Mouse (Mus musculus) hindbrain, embryonic 13.5 days (tissue): ENCODE data around the gene Cd320. TPM values are rescaled to one million over a fixed set of nuclear protein-coding genes. Genes with fewer than 3 reads are reported as not detected.
"Not testable (repeated sequence)": the region's sequence is repeated elsewhere in the genome, so short reads cannot be mapped to it uniquely, and the experiment has no call there.

Experiments used
- ATAC-seq: fragments of 200-750 bp; cut with Nextera tagmentation; 2 replicates; pipeline ENCODE4 v1.8.0; 2017; ENCODE audit warnings: moderate TSS enrichment; ENCODE audit not compliant: low FRiP score
- H3K27ac ChIP-seq: fragments of 300-500 bp; sonication (generic); 2 replicates; pipeline ENCODE4 v1.5.1; 2015; ENCODE audit warnings: inconsistent platforms, mild to moderate bottlenecking, moderate library complexity
- H3K27me3 ChIP-seq: fragments of 300-500 bp; sonication (generic); 2 replicates; pipeline ENCODE4 v1.6.1; 2015; ENCODE audit warnings: mild to moderate bottlenecking, inconsistent platforms
- H3K36me3 ChIP-seq: fragments of 300-500 bp; sonication (generic); 2 replicates; pipeline ENCODE4 v1.6.1; 2015; ENCODE audit warnings: mild to moderate bottlenecking, inconsistent platforms
- H3K4me1 ChIP-seq: fragments of 300-500 bp; sonication (generic); replicated peaks from 2 replicates; pipeline ENCODE4 v1.6.1; 2015; ENCODE audit warnings: inconsistent platforms
- H3K4me2 ChIP-seq: fragments of 300-500 bp; sonication (generic); 2 replicates; pipeline ENCODE4 v1.6.1; 2015; ENCODE audit warnings: inconsistent platforms, mild to moderate bottlenecking, moderate library complexity
- H3K4me3 ChIP-seq: fragments of 300-500 bp; sonication (generic); 2 replicates; pipeline ENCODE4 v1.5.1; 2015; ENCODE audit warnings: mild to moderate bottlenecking, inconsistent platforms
- H3K9ac ChIP-seq: fragments of 300-500 bp; sonication (generic); 2 replicates; pipeline ENCODE4 v1.6.1; 2015; ENCODE audit warnings: mild to moderate bottlenecking, inconsistent platforms
- H3K9me3 ChIP-seq: fragments of 300-500 bp; sonication (generic); 2 replicates; pipeline ENCODE4 v1.6.1; 2016; ENCODE audit warnings: inconsistent platforms
- WGBS: fragments of 180-500 bp; shearing (Covaris S2); methylation state at CpG from one replicate; pipeline ENCODE4 v1.1.7; 2015; 5-methylcytosine and 5-hydroxymethylcytosine counted together
- polyA plus RNA-seq: library from polyadenylated mRNA; unstranded; fragments of >200 nt; fragmentation: Nextera tagmentation; extraction: Ambion mirVana; gene quantifications from 2 replicates; pipeline ENCODE4 v1.2.1, GENCODE M21; 2015

Cd320 gene
- polyA plus RNA-seq, 1 experiment from 2014 or later = 60.3 TPM

- WGBS = 93% methylated on average over 10 of the region's 10 CpGs
- peaks cover 56% of the 10 kb centered on the region for H3K36me3 ChIP-seq
Observed at GRCm38 (mm10) chr17:33829561-33829960, 13.3 kb upstream of the Cd320 start.

GRCm38 (mm10) chr17:33844196-33844595 is 1.3 kb downstream of the Cd320 start:
- H3K4me2 ChIP-seq = peak overlapping the region; percentile 93
- no peak for ATAC-seq
- H3K4me1 ChIP-seq = peaks cover 19% of the 10 kb centered on the region
- H3K9me3 ChIP-seq = no peaks in the 10 kb centered on the region
- H3K27me3 ChIP-seq = no peaks in the 10 kb centered on the region
- H3K27ac ChIP-seq = no peak overlapping the region
- H3K4me3 ChIP-seq = peak overlapping the region; percentile 76
- peaks cover 33% of the 10 kb centered on the region for H3K36me3 ChIP-seq
- H3K9ac ChIP-seq = peak overlapping the region; percentile 84
- WGBS = 88% methylated on average over 1 of the region's 1 CpGs

More at GRCm38 (mm10) chr17:33829561-33829960, 13.3 kb upstream of the Cd320 start:
- no peak overlapping the region for H3K9ac ChIP-seq
- H3K4me2 ChIP-seq = no peak overlapping the region
- no peak overlapping the region for H3K4me3 ChIP-seq
- no peaks in the 10 kb centered on the region for H3K9me3 ChIP-seq
- no peak for ATAC-seq
- H3K4me1 ChIP-seq = peaks cover 27% of the 10 kb centered on the region
- H3K27ac ChIP-seq = no peak overlapping the region
- H3K27me3 ChIP-seq = no peaks in the 10 kb centered on the region

- ATAC-seq = no peak
- Histone ChIP-seq H3K27me3 (no peaks in the 10 kb centered on the region), H3K4me2 (no peak overlapping the region), H3K36me3 (peaks cover 35% of the 10 kb centered on the region), H3K4me1 (peaks cover 19% of the 10 kb centered on the region), H3K9ac (no peak overlapping the region), H3K9me3 (no peaks in the 10 kb centered on the region), H3K27ac (no peak overlapping the region), H3K4me3 (no peak overlapping the region)
- WGBS = 89% methylated on average over 8 of the region's 8 CpGs
Observed at GRCm38 (mm10) chr17:33848139-33848538, 5.2 kb downstream of the Cd320 start.

GRCm38 (mm10) chr17:33851331-33851730 is 8.4 kb downstream of the Cd320 start:
- Histone ChIP-seq H3K36me3 (peaks cover 31% of the 10 kb centered on the region), H3K4me1 (no peaks in the 10 kb centered on the region), H3K9me3 (no peaks in the 10 kb centered on the region), H3K4me2 (no peak overlapping the region), H3K27me3 (no peaks in the 10 kb centered on the region), H3K4me3 (no peak overlapping the region), H3K9ac (no peak overlapping the region), H3K27ac (no peak overlapping the region)
- 78% methylated on average over 1 of the region's 1 CpGs for WGBS
- ATAC-seq = no peak

- Histone ChIP-seq H3K27ac (no peak overlapping the region), H3K4me2 (no peak overlapping the region), H3K4me3 (no peak overlapping the region), H3K9ac (no peak overlapping the region), H3K9me3 (no peaks in the 10 kb centered on the region), H3K4me1 (no peaks in the 10 kb centered on the region), H3K27me3 (no peaks in the 10 kb centered on the region), H3K36me3 (no peaks in the 10 kb centered on the region; the same call in 1 of the 2 replicates)
- no peak for ATAC-seq
- 63% methylated on average over 4 of the region's 4 CpGs for WGBS
Observed at GRCm38 (mm10) chr17:33857816-33858215, 14.9 kb downstream of the Cd320 start.

GRCm38 (mm10) chr17:33865330-33866030 is 22.6 kb downstream of the Cd320 start:
- no peaks in the 10 kb centered on the region for H3K4me1 ChIP-seq
- no peaks in the 10 kb centered on the region for H3K9me3 ChIP-seq
- WGBS = 37% methylated on average over 9 of the region's 9 CpGs

GRCm38 (mm10) chr17:33873537-33873936 is 30.6 kb downstream of the Cd320 start, which contains the start of gene Gm7029:
Gene Gm7029, plus strand, starts transcription at chr17:33873837.
- WGBS = 88% methylated on average over 4 of the region's 12 CpGs
- H3K4me1 ChIP-seq, H3K27ac ChIP-seq, H3K9ac ChIP-seq, H3K4me2 ChIP-seq, H3K36me3 ChIP-seq, ATAC-seq, H3K9me3 ChIP-seq, H3K27me3 ChIP-seq, H3K4me3 ChIP-seq: not testable (repeated sequence)

More at GRCm38 (mm10) chr17:33865330-33866030, 22.6 kb downstream of the Cd320 start:
- no peak overlapping the region for H3K4me3 ChIP-seq
- no peak overlapping the region for H3K9ac ChIP-seq
- H3K27me3 ChIP-seq = no peaks in the 10 kb centered on the region
- no peak overlapping the region for H3K4me2 ChIP-seq
- H3K27ac ChIP-seq = no peak overlapping the region
- ATAC-seq = no peak
- no peaks in the 10 kb centered on the region for H3K36me3 ChIP-seq

- Histone ChIP-seq H3K4me2 (no peak overlapping the region), H3K4me3 (no peak overlapping the region), H3K4me1 (no peaks in the 10 kb centered on the region), H3K9me3 (no peaks in the 10 kb centered on the region), H3K36me3 (no peaks in the 10 kb centered on the region), H3K27ac (no peak overlapping the region), H3K9ac (no peak overlapping the region), H3K27me3 (no peaks in the 10 kb centered on the region)
- ATAC-seq = no peak
- 88% methylated on average over 9 of the region's 11 CpGs for WGBS
Observed at GRCm38 (mm10) chr17:33874411-33874810, 31.5 kb downstream of the Cd320 start.

GRCm38 (mm10) chr17:33875797-33876196 is 32.9 kb downstream of the Cd320 start:
- not testable (repeated sequence) for ATAC-seq, H3K36me3 ChIP-seq, H3K27me3 ChIP-seq, H3K4me2 ChIP-seq, H3K4me1 ChIP-seq, H3K4me3 ChIP-seq, H3K9me3 ChIP-seq, H3K9ac ChIP-seq, H3K27ac ChIP-seq
- WGBS = 83% methylated on average over 5 of the region's 5 CpGs

GRCm38 (mm10) chr17:33884320-33884719 is 41.4 kb downstream of the Cd320 start:
- H3K4me2 ChIP-seq, H3K9me3 ChIP-seq, H3K9ac ChIP-seq, H3K4me3 ChIP-seq, H3K4me1 ChIP-seq, H3K27ac ChIP-seq, ATAC-seq, H3K27me3 ChIP-seq: not testable (repeated sequence)
- WGBS = 97% methylated on average over 10 of the region's 11 CpGs
- peaks cover 13% of the 10 kb centered on the region for H3K36me3 ChIP-seq

GRCm38 (mm10) chr17:33887802-33888201 is 44.9 kb downstream of the Cd320 start:
- ATAC-seq = not testable (repeated sequence)

GRCm38 (mm10) chr17:33888230-33888629 is 45.3 kb downstream of the Cd320 start:
- not testable (repeated sequence) for H3K9ac ChIP-seq, ATAC-seq, H3K4me2 ChIP-seq

More at GRCm38 (mm10) chr17:33887802-33888201, 44.9 kb downstream of the Cd320 start:
- peaks cover 14% of the 10 kb centered on the region for H3K4me1 ChIP-seq
- not testable (repeated sequence) for H3K9ac ChIP-seq, H3K9me3 ChIP-seq, H3K27me3 ChIP-seq, H3K4me3 ChIP-seq, H3K27ac ChIP-seq, H3K36me3 ChIP-seq, H3K4me2 ChIP-seq
- whole genome bisulfite sequencing = 95% methylated on average over 2 of the region's 2 CpGs

GRCm38 (mm10) chr17:33889941-33890532 is 47.1 kb downstream of the Cd320 start:
- not testable (repeated sequence) for H3K9me3 ChIP-seq, H3K27me3 ChIP-seq, H3K27ac ChIP-seq, H3K36me3 ChIP-seq, ATAC-seq
- 0% methylated on average over 25 of the region's 44 CpGs for WGBS
- H3K4me1 ChIP-seq = peaks cover 14% of the 10 kb centered on the region
- peak overlapping the region; percentile 58 for H3K4me3 ChIP-seq
- H3K4me2 ChIP-seq = peak overlapping the region; percentile 78
- H3K9ac ChIP-seq = peak overlapping the region; percentile 67

More at GRCm38 (mm10) chr17:33888230-33888629, 45.3 kb downstream of the Cd320 start:
- H3K4me3 ChIP-seq, H3K9me3 ChIP-seq, H3K27me3 ChIP-seq, H3K27ac ChIP-seq, H3K36me3 ChIP-seq: not testable (repeated sequence)
- H3K4me1 ChIP-seq = peaks cover 14% of the 10 kb centered on the region
